Mouse (Mus musculus) left cerebral cortex, adult 8-10 months (tissue): ENCODE results near the gene Rita1. TPM values are rescaled to one million over a fixed set of nuclear protein-coding genes. Genes with fewer than 3 reads are reported as not detected.

Experiments used
- DNase-seq, 2 experiments: peaks; one replicate each; pipeline ENCODE4 v3.0.0; 2022; ENCODE audit warnings: low spot score in 2 of 2
- total RNA-seq, 4 experiments: library from RNA; stranded (reverse); gene quantifications; 2 replicates each; pipeline ENCODE4 v1.2.4; 2022

Gene Rita1
- total RNA-seq, 4 experiments from 2014 or later: 25.1 to 30.2 (median 28.8) TPM

- no peak for DNase-seq
These were observed 10.2 kb downstream of the Rita1 start for GRCm38 (mm10) chr5:120602210-120602609.

GRCm38 (mm10) chr5:120600946-120601668 is 11.3 kb downstream of the Rita1 start:
- DNase-seq: no peak

- DNase-seq: no peak
These were observed 12.8 kb downstream of the Rita1 start for GRCm38 (mm10) chr5:120599625-120600024.

GRCm38 (mm10) chr5:120594485-120594884 is 17.9 kb downstream of the Rita1 start:
- DNase-seq: no peak

GRCm38 (mm10) chr5:120592141-120592540 is 20.2 kb downstream of the Rita1 start:
- no peak for DNase-seq

- DNase-seq: no peak
These were observed 21.9 kb downstream of the Rita1 start for GRCm38 (mm10) chr5:120590356-120591010.

GRCm38 (mm10) chr5:120588569-120589094 is 23.8 kb downstream of the Rita1 start, which contains the start of the genes Tpcn1 and Iqcd:
Tpcn1 (minus strand) TSS chr5:120588673.
Iqcd (plus strand) TSS chr5:120589016.
- peak; percentile 92 to 99 for DNase-seq

GRCm38 (mm10) chr5:120587940-120588568 is 24.3 kb downstream of the Rita1 start:
- DNase-seq: no peak

GRCm38 (mm10) chr5:120587616-120587926 is 24.8 kb downstream of the Rita1 start:
- DNase-seq: no peak

- DNase-seq: no peak
These were observed 25.4 kb downstream of the Rita1 start for GRCm38 (mm10) chr5:120586741-120587615.

GRCm38 (mm10) chr5:120584968-120585367 is 27.4 kb downstream of the Rita1 start:
- DNase-seq: no peak

- no peak for DNase-seq
These were observed 28.9 kb downstream of the Rita1 start for GRCm38 (mm10) chr5:120583511-120583910.

- DNase-seq: no peak
These were observed 30.4 kb downstream of the Rita1 start for GRCm38 (mm10) chr5:120582002-120582401.

GRCm38 (mm10) chr5:120579898-120580626 is 32.3 kb downstream of the Rita1 start:
- DNase-seq: no peak

GRCm38 (mm10) chr5:120579211-120579897 is 33.0 kb downstream of the Rita1 start:
- DNase-seq: no peak

GRCm38 (mm10) chr5:120578504-120579081 is 33.8 kb downstream of the Rita1 start:
- DNase-seq: no peak

GRCm38 (mm10) chr5:120577935-120578441 is 34.4 kb downstream of the Rita1 start:
- no peak for DNase-seq

GRCm38 (mm10) chr5:120576781-120577301 is 35.5 kb downstream of the Rita1 start:
- DNase-seq: no peak

GRCm38 (mm10) chr5:120574469-120575063 is 37.8 kb downstream of the Rita1 start:
- DNase-seq: no peak
